Mouse (Mus musculus) liver, embryonic 15.5 days (tissue): ENCODE data around the gene Scrn1. TPM values are rescaled to one million over a fixed set of nuclear protein-coding genes. Genes with fewer than 3 reads are reported as not detected.

ENCODE experiments used
- ATAC-seq: fragments of 200-750 bp; cut with Nextera tagmentation; 2 replicates; pipeline ENCODE4 v1.8.0; 2017; ENCODE audit warnings: moderate number of reproducible peaks, mild to moderate bottlenecking, moderate library complexity; ENCODE audit not compliant: insufficient read depth
- H3K27ac ChIP-seq: fragments of 300-500 bp; sonication (generic); replicated peaks from 2 replicates; pipeline ENCODE4 v1.5.1; 2015; ENCODE audit warnings: mild to moderate bottlenecking, inconsistent platforms
- H3K27me3 ChIP-seq: fragments of 300-500 bp; sonication (generic); 2 replicates; pipeline ENCODE4 v1.6.1; 2015; ENCODE audit warnings: mild to moderate bottlenecking, inconsistent platforms
- H3K36me3 ChIP-seq: fragments of 300-500 bp; sonication (generic); replicated peaks from 2 replicates; pipeline ENCODE4 v1.6.1; 2015; ENCODE audit warnings: moderate library complexity, mild to moderate bottlenecking, inconsistent platforms
- H3K4me1 ChIP-seq: fragments of 300-500 bp; sonication (generic); replicated peaks from 2 replicates; pipeline ENCODE4 v1.6.1; 2015; ENCODE audit warnings: inconsistent platforms
- H3K4me2 ChIP-seq: fragments of 300-500 bp; sonication (generic); 2 replicates; pipeline ENCODE4 v1.6.1; 2015; ENCODE audit warnings: moderate library complexity, mild to moderate bottlenecking, inconsistent platforms
- H3K4me3 ChIP-seq: fragments of 300-500 bp; sonication (generic); replicated peaks from 2 replicates; pipeline ENCODE4 v1.5.1; 2015; ENCODE audit warnings: mild to moderate bottlenecking, inconsistent platforms
- H3K9ac ChIP-seq: fragments of 300-500 bp; sonication (generic); 2 replicates; pipeline ENCODE4 v1.6.1; 2015; ENCODE audit warnings: moderate library complexity, mild to moderate bottlenecking, inconsistent platforms
- H3K9me3 ChIP-seq: fragments of 300-500 bp; sonication (generic); replicated peaks from 2 replicates; pipeline ENCODE4 v1.6.1; 2016; ENCODE audit warnings: inconsistent platforms
- WGBS: fragments of 180-500 bp; shearing (Covaris S2); methylation state at CpG from one replicate; pipeline ENCODE4 v1.1.7; 2015; ENCODE audit warnings: mixed read lengths; ENCODE audit not compliant: insufficient replicate concordance; 5-methylcytosine and 5-hydroxymethylcytosine counted together
- polyA plus RNA-seq: library from polyadenylated mRNA; unstranded; fragments of >200 nt; fragmentation: Nextera tagmentation; extraction: Ambion mirVana; gene quantifications from 2 replicates; pipeline ENCODE4 v1.2.1, GENCODE M21; 2015

Scrn1 gene
- 0.31 and 0.41 TPM in 2 replicates for polyA plus RNA-seq

- no peaks in the 10 kb centered on the region for H3K9me3 ChIP-seq
- H3K27me3 ChIP-seq, result peaks cover 50% of the 10 kb centered on the region
- WGBS, result 1% methylated on average over 60 of the region's 60 CpGs
- no peak for ATAC-seq
- H3K4me3 ChIP-seq, result peak within 1 kb of the TSS; percentile 44
- H3K4me1 ChIP-seq, result no peaks in the 10 kb centered on the region; the same call in 1 of the 2 replicates
- H3K4me2 ChIP-seq, result peak within 1 kb of the TSS; percentile 67
- H3K36me3 ChIP-seq, result no peaks in the 10 kb centered on the region
- no peak within 1 kb of the TSS for H3K9ac ChIP-seq
- H3K27ac ChIP-seq, result no peak within 1 kb of the TSS
Measured at GRCm38 (mm10) chr6:54565665-54566545, at the start of gene Scrn1. Scrn1 (minus strand) TSS chr6:54566489.

GRCm38 (mm10) chr6:54606241-54606640, 40.0 kb upstream of the Scrn1 start:
- no peaks in the 10 kb centered on the region for H3K9me3 ChIP-seq
- WGBS, result 49% methylated on average over 4 of the region's 4 CpGs
- 0 out of 2 replicates have a peak, but pooled peaks cover under 1% of the 10 kb centered on the region for H3K4me1 ChIP-seq
- no peak for ATAC-seq
- H3K27ac ChIP-seq, result no peak overlapping the region
- no peak overlapping the region for H3K9ac ChIP-seq
- no peaks in the 10 kb centered on the region for H3K27me3 ChIP-seq
- H3K4me2 ChIP-seq, result no peak overlapping the region
- H3K4me3 ChIP-seq, result no peak overlapping the region
- no peaks in the 10 kb centered on the region for H3K36me3 ChIP-seq

- no peaks in the 10 kb centered on the region for H3K9me3 ChIP-seq
- no peak overlapping the region for H3K27ac ChIP-seq
- 76% methylated on average over 1 of the region's 1 CpGs for WGBS
- peaks cover 5% of the 10 kb centered on the region; the same call in 1 of the 2 replicates for H3K4me1 ChIP-seq
- no peaks in the 10 kb centered on the region for H3K27me3 ChIP-seq
- H3K36me3 ChIP-seq, result no peaks in the 10 kb centered on the region
- no peak overlapping the region for H3K4me3 ChIP-seq
- ATAC-seq, result no peak
- H3K9ac ChIP-seq, result no peak overlapping the region
- no peak overlapping the region for H3K4me2 ChIP-seq
Measured at GRCm38 (mm10) chr6:54604001-54604715, 37.9 kb upstream of the Scrn1 start.

DNA sequence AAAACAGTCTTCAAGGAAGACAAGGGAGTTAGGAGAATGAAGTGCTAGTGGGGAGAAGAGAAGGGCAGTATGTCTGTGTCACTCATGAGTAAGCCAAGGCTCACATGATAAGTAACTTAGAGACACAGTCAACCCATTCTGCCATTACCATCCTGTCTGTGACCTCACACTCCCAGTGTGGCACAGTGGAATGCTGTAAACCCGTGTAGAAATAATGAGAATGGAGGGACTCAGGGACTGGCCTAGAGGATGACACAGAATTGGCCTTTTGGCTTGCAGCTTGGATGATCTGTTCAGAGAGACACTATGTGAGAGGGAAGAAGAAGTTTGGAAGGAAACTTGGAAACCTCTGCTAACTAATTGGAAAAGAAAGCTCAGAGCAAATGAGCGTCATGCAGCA, 36.6 kb upstream of the Scrn1 start:
- peaks cover 5% of the 10 kb centered on the region; the same call in 1 of the 2 replicates for H3K4me1 ChIP-seq
- no peak for ATAC-seq
- H3K9me3 ChIP-seq, result no peaks in the 10 kb centered on the region
- no peak overlapping the region for H3K4me3 ChIP-seq
- H3K27ac ChIP-seq, result no peak overlapping the region
- H3K9ac ChIP-seq, result no peak overlapping the region
- 63% methylated on average over 2 of the region's 2 CpGs for WGBS
- no peaks in the 10 kb centered on the region for H3K36me3 ChIP-seq
- no peaks in the 10 kb centered on the region for H3K27me3 ChIP-seq
- no peak overlapping the region for H3K4me2 ChIP-seq

DNA sequence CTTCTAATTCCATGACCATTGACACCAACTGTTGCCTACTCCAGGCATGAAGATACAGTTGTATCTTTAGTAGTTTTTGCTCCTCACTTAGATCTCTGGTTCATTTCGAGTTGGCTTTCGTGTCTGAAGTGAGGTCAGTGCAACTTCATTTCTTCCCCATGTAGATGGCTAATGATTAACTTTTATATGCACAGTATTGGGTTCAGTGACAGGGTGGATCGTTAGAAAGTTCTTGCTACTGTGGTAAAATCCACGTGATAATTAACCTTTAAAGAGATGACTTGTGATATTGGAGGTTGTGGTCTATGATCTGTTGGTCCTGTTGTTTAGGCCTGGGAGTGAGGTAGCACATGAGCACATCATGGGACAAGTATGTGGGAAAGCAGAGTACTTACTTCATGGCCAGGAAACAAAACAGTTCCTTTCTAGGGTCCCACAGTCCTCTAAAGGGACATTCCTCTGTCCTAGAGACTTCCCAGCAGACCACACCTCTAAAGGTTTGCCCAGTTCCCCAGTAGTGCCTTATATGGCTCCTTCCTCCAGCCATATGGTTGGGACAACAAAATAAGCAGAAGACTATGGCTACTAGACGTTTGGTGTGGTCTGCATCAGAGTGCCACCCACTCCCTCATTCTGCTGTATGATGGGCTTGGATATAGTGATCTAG, 34.5 kb upstream of the Scrn1 start:
- Histone ChIP-seq H3K36me3 (no peaks in the 10 kb centered on the region), H3K27me3 (peaks cover 7% of the 10 kb centered on the region; the same call in 1 of the 2 replicates), H3K4me2 (no peak overlapping the region), H3K9me3 (no peaks in the 10 kb centered on the region), H3K27ac (0 out of 2 replicates have a peak overlapping the region, but pooled peaks have one; percentile 10), H3K4me1 (peaks cover 11% of the 10 kb centered on the region), H3K4me3 (no peak overlapping the region), H3K9ac (no peak overlapping the region)
- ATAC-seq, result peak; percentile 54; the same call in 1 of the 2 replicates
- 48% methylated on average over 5 of the region's 5 CpGs for WGBS

DNA sequence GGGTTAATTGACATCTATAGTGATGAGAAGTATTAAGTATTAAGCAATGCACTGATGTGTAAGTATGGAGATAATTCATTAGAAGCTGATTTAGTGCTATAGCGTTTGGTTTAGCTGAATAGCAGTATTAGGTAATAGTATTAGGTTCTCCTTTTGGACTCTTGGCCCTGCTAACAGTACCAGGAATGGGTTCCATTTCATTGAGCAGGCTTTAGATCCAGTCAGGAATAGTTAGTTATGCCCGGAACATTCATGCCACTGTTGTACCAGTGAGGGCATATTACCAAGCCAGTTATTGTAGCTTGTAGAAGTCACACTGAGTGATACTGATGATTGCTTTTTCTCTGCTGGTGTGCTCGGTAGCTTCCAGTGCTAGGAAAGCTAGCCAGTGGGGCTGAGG, 31.4 kb upstream of the Scrn1 start:
- Histone ChIP-seq H3K9me3 (no peaks in the 10 kb centered on the region), H3K9ac (no peak overlapping the region), H3K4me3 (no peak overlapping the region), H3K27ac (no peak overlapping the region), H3K4me2 (no peak overlapping the region), H3K4me1 (peaks cover 36% of the 10 kb centered on the region), H3K27me3 (peaks cover 18% of the 10 kb centered on the region), H3K36me3 (no peaks in the 10 kb centered on the region)
- 57% methylated on average over 3 of the region's 3 CpGs for WGBS
- ATAC-seq, result no peak

GRCm38 (mm10) chr6:54597208-54597607, 30.9 kb upstream of the Scrn1 start, which contains the start of gene Fkbp14:
Fkbp14 (minus strand) TSS chr6:54597308.
- Histone ChIP-seq H3K9me3 (no peaks in the 10 kb centered on the region), H3K4me1 (peaks cover 39% of the 10 kb centered on the region), H3K4me2 (peak within 1 kb of the TSS; percentile 94), H3K27me3 (peaks cover 18% of the 10 kb centered on the region), H3K9ac (no peak within 1 kb of the TSS), H3K27ac (no peak within 1 kb of the TSS), H3K4me3 (peak within 1 kb of the TSS; percentile 78; the same call in 1 of the 2 replicates), H3K36me3 (no peaks in the 10 kb centered on the region)
- no peak for ATAC-seq
- 72% methylated on average over 4 of the region's 4 CpGs for WGBS

DNA sequence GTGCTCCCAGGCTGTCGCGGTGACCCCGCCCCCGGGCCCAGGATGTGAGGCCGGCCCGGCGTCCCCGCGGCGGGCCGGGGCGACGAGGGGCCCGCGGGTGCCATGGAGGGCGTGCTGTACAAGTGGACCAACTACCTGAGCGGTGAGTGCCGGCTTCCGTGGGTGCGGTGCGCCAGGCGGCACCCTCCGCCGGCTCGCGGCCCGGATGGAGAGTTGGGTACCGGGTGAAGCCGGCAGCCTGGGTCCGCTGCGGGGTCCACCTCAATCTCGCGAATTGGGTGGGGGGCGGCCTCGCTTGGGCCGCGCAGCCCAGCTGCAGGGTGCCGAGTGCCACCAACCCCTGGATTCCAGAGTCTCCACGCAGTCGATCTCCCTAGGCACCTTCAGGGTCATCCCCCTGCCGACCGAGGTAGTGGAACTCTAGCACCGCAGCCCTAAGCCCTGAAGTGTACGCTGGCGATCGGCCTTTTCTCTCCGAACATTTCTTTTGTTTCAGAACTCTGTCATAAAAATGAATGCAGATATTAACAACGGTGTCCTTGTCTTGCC, 29.1 kb upstream of the Scrn1 start:
- H3K36me3 ChIP-seq, result no peaks in the 10 kb centered on the region
- no peak for ATAC-seq
- H3K27me3 ChIP-seq, result peaks cover 18% of the 10 kb centered on the region
- peak overlapping the region; percentile 94 for H3K4me2 ChIP-seq
- peak overlapping the region; percentile 78 for H3K4me3 ChIP-seq
- H3K9me3 ChIP-seq, result no peaks in the 10 kb centered on the region
- 0 out of 2 replicates have a peak overlapping the region, but pooled peaks have one; percentile 38 for H3K27ac ChIP-seq
- peaks cover 41% of the 10 kb centered on the region for H3K4me1 ChIP-seq
- under 1% methylated on average over 48 of the region's 48 CpGs for WGBS
- H3K9ac ChIP-seq, result peak overlapping the region; percentile 67

DNA sequence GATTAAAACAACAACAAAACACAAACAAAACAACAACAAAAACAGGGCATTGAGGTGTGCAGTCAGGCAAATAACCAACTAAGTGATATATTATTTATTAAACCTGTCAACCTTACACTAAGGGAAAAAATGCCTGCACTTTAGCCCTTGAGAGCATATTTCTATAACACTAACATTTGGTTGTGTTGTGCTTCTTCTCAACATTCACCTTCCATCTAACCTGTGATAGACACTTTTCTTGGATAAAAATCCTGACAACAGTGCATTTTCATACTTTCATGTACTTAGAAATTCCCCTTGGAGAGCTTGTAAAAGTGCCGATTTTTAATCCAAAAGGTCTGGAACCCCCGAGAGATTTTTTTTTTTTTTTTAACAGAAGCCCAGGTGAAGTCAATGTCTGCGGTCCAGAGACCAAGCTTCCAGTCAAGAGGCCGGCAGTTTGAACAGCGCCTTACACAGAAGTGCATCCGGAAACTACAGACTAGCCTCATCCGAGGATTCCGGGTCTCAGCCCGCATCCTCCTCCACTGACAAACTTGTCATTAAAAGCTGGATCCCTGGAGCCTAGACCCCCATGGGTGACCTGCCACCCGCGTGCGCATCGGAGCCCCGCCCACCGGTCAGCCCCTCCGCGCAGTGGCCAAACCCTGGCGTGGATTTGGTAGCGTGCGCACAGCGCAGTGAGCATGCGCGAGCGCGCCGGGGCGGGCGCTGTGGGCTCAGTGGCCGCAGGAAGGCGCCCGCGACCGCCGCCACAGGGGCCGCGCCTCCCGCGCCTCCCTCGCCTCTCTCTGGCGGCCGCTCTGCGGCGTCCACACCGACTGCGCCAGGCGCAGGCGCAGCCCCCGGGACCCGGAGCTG, 28.4 kb upstream of the Scrn1 start, which contains the start of gene Plekha8:
Plekha8 (plus strand) TSS at position 643 of the 861 bp plus-strand sequence.
- Histone ChIP-seq H3K27me3 (peaks cover 18% of the 10 kb centered on the region), H3K36me3 (no peaks in the 10 kb centered on the region), H3K4me1 (peaks cover 41% of the 10 kb centered on the region), H3K9me3 (no peaks in the 10 kb centered on the region), H3K9ac (peak within 1 kb of the TSS; percentile 67), H3K4me2 (peak within 1 kb of the TSS; percentile 94), H3K27ac (0 out of 2 replicates have a peak within 1 kb of the TSS, but pooled peaks have one; percentile 38), H3K4me3 (peak within 1 kb of the TSS; percentile 78)
- under 1% methylated on average over 46 of the region's 49 CpGs for WGBS
- ATAC-seq, result peak; percentile 87
